Mouse (Mus musculus) spleen, postnatal 0 days (tissue): ENCODE results near the gene Flna. TPM values are rescaled to one million over a fixed set of nuclear protein-coding genes. Genes with fewer than 3 reads are reported as not detected.

Experiments used
- polyA plus RNA-seq: library from polyadenylated mRNA; unstranded; fragments of >200 nt; fragmentation: Nextera tagmentation; extraction: Ambion mirVana; gene quantifications from 2 replicates; pipeline ENCODE4 v1.2.1, GENCODE M21; 2015

Flna gene
- polyA plus RNA-seq, result 107 and 134 TPM in 2 replicates

GRCm38 (mm10) chrX:74249615-74250014, at the start of gene Flna:
Gene Flna, minus strand, starts transcription at chrX:74249820.

DNA sequence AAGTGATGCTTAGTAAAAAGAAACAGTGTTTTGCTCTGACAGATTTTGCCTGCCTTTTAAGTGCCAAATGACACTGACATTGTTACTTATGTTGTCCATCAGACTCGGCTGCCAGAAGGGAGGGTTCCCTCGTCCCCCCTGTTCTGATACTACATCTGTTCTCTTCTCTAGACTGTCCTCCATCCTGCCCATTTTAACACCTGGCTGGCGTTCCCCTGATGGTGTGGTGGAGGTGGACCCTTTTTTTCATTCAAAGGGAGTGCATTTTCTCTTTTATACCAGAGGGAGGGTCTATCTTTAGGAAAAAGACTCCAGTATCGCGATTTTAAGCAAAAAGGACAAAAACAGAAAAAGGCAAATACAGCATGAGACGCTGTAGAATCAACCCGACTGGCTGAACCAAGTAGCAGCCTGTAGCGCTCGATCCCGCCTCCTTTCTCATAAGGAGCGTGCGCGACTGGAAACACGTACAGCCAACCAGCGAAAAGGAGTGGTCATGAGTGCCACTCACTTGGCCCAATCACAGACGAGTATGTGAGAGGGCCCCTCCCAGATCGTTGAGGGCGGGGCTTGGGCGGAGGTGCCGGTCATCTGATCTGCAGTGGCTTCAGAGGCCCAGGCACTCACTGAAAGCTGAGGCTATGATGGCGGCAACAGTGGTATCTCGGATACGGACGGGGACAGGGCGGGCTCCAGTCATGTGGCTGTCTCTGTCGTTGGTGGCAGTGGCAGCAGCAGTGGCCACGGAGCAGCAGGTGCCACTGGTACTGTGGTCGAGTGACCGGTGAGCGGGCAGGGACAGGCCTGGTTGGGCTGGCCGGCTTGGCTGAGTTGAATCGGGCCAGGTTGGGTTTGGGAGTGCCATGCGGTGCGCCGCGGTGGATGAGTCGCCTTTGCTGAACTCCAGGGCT, 47.2 kb upstream of the Flna start, which contains the start of gene Atp6ap1:
Gene Atp6ap1, plus strand, starts transcription at position 560 of the 911 bp plus-strand sequence.

GRCm38 (mm10) chrX:74281732-74282394, 32.2 kb upstream of the Flna start, which contains the start of the genes Taz and Dnase1l1:
Gene Taz, plus strand, starts transcription at chrX:74281912.
Gene Dnase1l1, minus strand, starts transcription at chrX:74282337.

DNA sequence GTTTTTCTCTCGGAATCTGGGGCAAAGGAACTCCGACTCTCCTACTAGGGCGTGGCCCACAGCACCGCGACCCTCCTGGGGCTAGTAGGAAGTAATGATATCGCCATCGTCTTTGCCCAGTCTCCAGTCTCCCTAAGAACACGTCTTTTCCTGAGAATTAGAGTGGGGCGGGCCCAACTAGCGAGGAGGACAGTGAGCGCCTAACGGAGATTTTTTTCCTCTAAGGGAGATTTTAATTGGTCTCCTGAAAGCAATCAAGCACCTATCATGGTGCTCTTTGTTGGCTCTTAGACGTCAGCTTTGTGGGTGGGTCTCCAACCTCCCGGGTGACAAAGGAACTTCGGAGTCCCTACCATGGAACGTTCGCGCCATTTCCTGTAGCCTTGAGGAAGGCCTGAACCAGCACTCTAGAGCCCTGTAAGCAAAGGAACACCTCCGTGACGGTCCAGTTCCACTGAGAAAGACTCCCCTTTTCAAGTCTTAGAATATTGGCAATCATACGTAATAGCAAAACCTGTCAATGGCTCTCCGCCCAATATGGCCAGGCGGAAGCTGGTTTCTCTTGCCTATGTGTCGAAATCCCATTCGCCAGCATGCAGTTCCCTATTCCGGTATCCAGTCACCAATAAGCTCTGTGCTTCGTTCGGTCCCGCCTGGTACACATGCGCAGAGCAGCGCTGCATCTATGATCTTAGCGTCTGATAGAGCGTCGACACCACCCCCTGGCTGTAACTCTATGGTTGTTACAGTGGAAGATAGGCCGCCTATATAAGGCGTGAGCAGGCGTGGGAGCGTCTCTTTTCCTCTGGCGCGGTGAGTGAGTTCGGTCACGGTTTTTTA, 20.7 kb upstream of the Flna start, which contains the start of gene Rpl10:
Gene Rpl10, plus strand, starts transcription at position 751 of the 840 bp plus-strand sequence.

DNA sequence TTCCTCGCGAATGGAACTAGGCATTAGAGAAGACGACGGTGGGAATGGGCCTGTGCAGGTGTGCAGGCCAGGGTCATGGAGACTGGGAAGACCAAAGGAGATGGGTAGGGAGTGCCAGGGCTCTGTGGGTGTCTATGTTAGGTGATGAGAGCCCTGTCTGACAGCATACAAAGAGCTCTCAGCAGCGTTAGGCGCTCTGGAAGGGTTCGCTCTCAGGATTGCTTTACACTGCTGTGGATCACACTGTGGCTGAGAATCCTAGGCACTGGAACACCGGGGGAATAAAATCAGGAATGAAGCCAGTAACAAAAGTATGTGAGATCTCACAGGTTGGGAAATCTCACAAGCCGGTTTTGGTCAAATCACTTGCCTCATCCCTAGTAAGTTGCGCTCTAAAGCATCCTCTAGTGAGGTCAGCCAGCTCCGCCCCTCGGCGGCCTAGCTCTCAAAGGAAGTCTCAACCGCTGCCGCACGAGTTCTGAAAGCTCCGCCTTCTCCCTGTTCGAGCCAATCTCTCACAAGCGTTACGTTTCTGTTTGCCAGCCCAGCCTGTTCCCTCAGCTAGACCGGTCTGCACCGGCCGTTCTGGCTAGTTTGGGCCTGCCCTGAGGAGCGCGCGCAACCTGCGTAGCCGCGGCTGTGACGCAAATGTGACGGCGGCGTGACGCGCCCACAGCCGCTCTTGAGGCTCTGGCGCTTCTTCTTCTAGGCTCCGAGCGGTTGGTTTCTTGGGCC, 4.7 kb upstream of the Flna start, which contains the start of gene Emd:
Gene Emd, plus strand, starts transcription at position 535 of the 735 bp plus-strand sequence.

DNA sequence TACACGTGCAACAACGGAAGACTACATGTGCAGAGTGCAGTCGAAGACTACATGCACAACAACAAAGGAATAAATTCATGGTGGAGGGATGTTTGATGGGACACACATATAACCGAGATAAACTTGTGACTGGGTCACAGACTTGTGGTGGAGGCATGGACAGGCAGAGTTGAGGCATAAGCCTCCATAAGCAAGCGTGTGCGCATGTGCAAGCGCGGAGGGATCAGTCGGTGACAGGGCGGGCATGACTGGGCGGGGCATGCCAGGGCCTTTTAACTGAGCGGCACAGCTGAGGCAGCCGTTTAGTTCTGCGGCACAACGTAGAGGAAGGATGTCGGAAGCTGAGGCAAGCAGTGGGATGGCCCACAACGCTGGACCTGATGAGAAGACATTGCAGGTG, 72.7 kb downstream of the Flna start, which contains the start of gene Tktl1:
Gene Tktl1, plus strand, starts transcription at position 301 of the 400 bp plus-strand sequence.

Other genes starting within 250 kb of the Flna start
- 36.2 and 38.0 TPM in 2 replicates for gene Irak1, start 225.9 kb downstream of the Flna start, polyA plus RNA-seq
- gene Opn1mw, start 122.4 kb downstream of the Flna start, polyA plus RNA-seq, result not detected in 2 replicates
- 8.1 and 9.0 TPM in 2 replicates for gene Mecp2, start 114.5 kb downstream of the Flna start, polyA plus RNA-seq
- gene Tex28, start 82.0 kb downstream of the Flna start, polyA plus RNA-seq, result not detected in 2 replicates
- 0.05 TPM in 1 of 2 replicates, not detected in the other for gene Tktl1, start 72.6 kb downstream of the Flna start, polyA plus RNA-seq
- 14.7 and 15.4 TPM in 2 replicates for gene Emd, start 4.9 kb upstream of the Flna start, polyA plus RNA-seq
- 740 and 747 TPM in 2 replicates for gene Rpl10, start 21.0 kb upstream of the Flna start, polyA plus RNA-seq
- gene Taz, start 32.1 kb upstream of the Flna start, polyA plus RNA-seq, result 42.8 and 48.5 TPM in 2 replicates
- 27.8 and 31.3 TPM in 2 replicates for gene Dnase1l1, start 32.5 kb upstream of the Flna start, polyA plus RNA-seq
- gene Atp6ap1, start 47.3 kb upstream of the Flna start, polyA plus RNA-seq, result 71.8 and 82.1 TPM in 2 replicates
- 59.5 and 73.3 TPM in 2 replicates for gene Gdi1, start 55.2 kb upstream of the Flna start, polyA plus RNA-seq
- 35.4 and 36.9 TPM in 2 replicates for gene Fam50a, start 63.2 kb upstream of the Flna start, polyA plus RNA-seq
- 1.1 and 1.8 TPM in 2 replicates for gene Plxna3, start 79.2 kb upstream of the Flna start, polyA plus RNA-seq
- gene Lage3, start 103.8 kb upstream of the Flna start, polyA plus RNA-seq, result 74.6 and 77.4 TPM in 2 replicates
- 46.3 and 50.9 TPM in 2 replicates for gene Ubl4a, start 123.4 kb upstream of the Flna start, polyA plus RNA-seq
- 9.6 and 11.5 TPM in 2 replicates for gene Slc10a3, start 123.5 kb upstream of the Flna start, polyA plus RNA-seq
- 10.6 and 14.6 TPM in 2 replicates for gene Fam3a, start 143.5 kb upstream of the Flna start, polyA plus RNA-seq
- 11.6 and 14.1 TPM in 2 replicates for gene Ikbkg, start 143.5 kb upstream of the Flna start, polyA plus RNA-seq
- gene G6pdx, start 179.4 kb upstream of the Flna start, polyA plus RNA-seq, result 49.6 and 52.9 TPM in 2 replicates
- gene Gm6880, start 231.6 kb upstream of the Flna start, polyA plus RNA-seq, result not detected in 2 replicates